Mouse (Mus musculus) neural tube, embryonic 10.5 days (tissue): ENCODE measurements around the gene Edn2.

Experiments used
- DNase-seq: peaks from one replicate; pipeline ENCODE4 v3.0.0-alpha.2; 2017; ENCODE audit warnings: low spot score; ENCODE audit errors: extremely low spot score

The Edn2 gene

GRCm38 (mm10) chr4:120161166-120161949, at the start of gene Edn2:
Edn2 (plus strand) TSS chr4:120161206.
- no peak for DNase-seq

- no peak for DNase-seq
Observed at GRCm38 (mm10) chr4:120115516-120115915, 45.5 kb upstream of the Edn2 start.

- DNase-seq: no peak
Observed at GRCm38 (mm10) chr4:120116312-120116711, 44.7 kb upstream of the Edn2 start.

GRCm38 (mm10) chr4:120120276-120120675, 40.7 kb upstream of the Edn2 start:
- DNase-seq: peak; percentile 48

- no peak for DNase-seq
Observed at GRCm38 (mm10) chr4:120124656-120125055, 36.4 kb upstream of the Edn2 start.

GRCm38 (mm10) chr4:120126047-120126446, 35.0 kb upstream of the Edn2 start:
- no peak for DNase-seq

GRCm38 (mm10) chr4:120127333-120127732, 33.7 kb upstream of the Edn2 start:
- no peak for DNase-seq

GRCm38 (mm10) chr4:120128033-120128432, 33.0 kb upstream of the Edn2 start:
- DNase-seq: no peak

- DNase-seq: peak; percentile 60
Observed at GRCm38 (mm10) chr4:120129233-120129885, 31.6 kb upstream of the Edn2 start.

GRCm38 (mm10) chr4:120130926-120131325, 30.1 kb upstream of the Edn2 start:
- DNase-seq: no peak

- no peak for DNase-seq
Observed at GRCm38 (mm10) chr4:120131441-120132220, 29.4 kb upstream of the Edn2 start.

GRCm38 (mm10) chr4:120134223-120134622, 26.8 kb upstream of the Edn2 start:
- no peak for DNase-seq

- no peak for DNase-seq
Observed at GRCm38 (mm10) chr4:120141810-120142209, 19.2 kb upstream of the Edn2 start.

- no peak for DNase-seq
Observed at GRCm38 (mm10) chr4:120142905-120143304, 18.1 kb upstream of the Edn2 start.

GRCm38 (mm10) chr4:120144343-120144742, 16.7 kb upstream of the Edn2 start:
- no peak for DNase-seq

- no peak for DNase-seq
Observed at GRCm38 (mm10) chr4:120145931-120146330, 15.1 kb upstream of the Edn2 start.

- peak; percentile 80 for DNase-seq
Observed at GRCm38 (mm10) chr4:120148291-120149141, 12.5 kb upstream of the Edn2 start.

GRCm38 (mm10) chr4:120149142-120149524, 11.9 kb upstream of the Edn2 start:
- DNase-seq: peak; percentile 59

- no peak for DNase-seq
Observed at GRCm38 (mm10) chr4:120150345-120150920, 10.6 kb upstream of the Edn2 start.

GRCm38 (mm10) chr4:120151906-120152305, 9.1 kb upstream of the Edn2 start:
- no peak for DNase-seq

GRCm38 (mm10) chr4:120152648-120153047, 8.4 kb upstream of the Edn2 start:
- DNase-seq: no peak
